Mouse (Mus musculus) kidney, postnatal 36 days (tissue): ENCODE data around the gene Dtd2.

Source experiments
- DNase-seq, 2 experiments: peaks; one replicate each; pipeline ENCODE4 v3.0.0; 2021 to 2022; ENCODE audit warnings: mixed read lengths in 2 of 2

Gene Dtd2

GRCm38 (mm10) chr12:52005877-52006632 lies at the start of gene Dtd2:
Gene Dtd2 (minus strand): TSS chr12:52006501.
- peak; percentile 89 to 96 for DNase-seq

GRCm38 (mm10) chr12:52049324-52049723 lies 43.0 kb upstream of the Dtd2 start:
- no peak for DNase-seq

- no peak for DNase-seq
Measured at GRCm38 (mm10) chr12:52046371-52046770, 40.1 kb upstream of the Dtd2 start.

- DNase-seq, result peak; percentile 13 to 42
Measured at GRCm38 (mm10) chr12:52042818-52043336, 36.6 kb upstream of the Dtd2 start.

- peak in 1 of 2 experiments; percentile 17 for DNase-seq
Measured at GRCm38 (mm10) chr12:52038352-52038751, 32.1 kb upstream of the Dtd2 start.

GRCm38 (mm10) chr12:52034956-52035355 lies 28.7 kb upstream of the Dtd2 start:
- DNase-seq, result no peak

- no peak for DNase-seq
Measured at GRCm38 (mm10) chr12:52032276-52032675, 26.0 kb upstream of the Dtd2 start.

- no peak for DNase-seq
Measured at GRCm38 (mm10) chr12:52027963-52028362, 21.7 kb upstream of the Dtd2 start, which contains the start of gene Gpr33. Gene Gpr33 (minus strand): TSS chr12:52028063.

GRCm38 (mm10) chr12:52014494-52015029 lies 8.3 kb upstream of the Dtd2 start:
- no peak for DNase-seq

- no peak for DNase-seq
Measured at GRCm38 (mm10) chr12:52014044-52014443, 7.7 kb upstream of the Dtd2 start.

- no peak for DNase-seq
Measured at GRCm38 (mm10) chr12:52013274-52013673, 7.0 kb upstream of the Dtd2 start.

GRCm38 (mm10) chr12:52012159-52012558 lies 5.9 kb upstream of the Dtd2 start:
- no peak for DNase-seq

GRCm38 (mm10) chr12:52010630-52010961 lies 4.3 kb upstream of the Dtd2 start:
- peak in 1 of 2 experiments; percentile 16 for DNase-seq

- no peak for DNase-seq
Measured at GRCm38 (mm10) chr12:52009928-52010629, 3.8 kb upstream of the Dtd2 start.

- DNase-seq, result no peak
Measured at GRCm38 (mm10) chr12:52006633-52006994, 313 bp upstream of the Dtd2 start.

GRCm38 (mm10) chr12:52002746-52003145 lies 3.6 kb downstream of the Dtd2 start:
- DNase-seq, result no peak

GRCm38 (mm10) chr12:52001544-52001943 lies 4.8 kb downstream of the Dtd2 start:
- peak; percentile 76 to 81 for DNase-seq

GRCm38 (mm10) chr12:51998366-51998932 lies 7.9 kb downstream of the Dtd2 start:
- DNase-seq, result no peak

GRCm38 (mm10) chr12:51995738-51996536 lies 10.4 kb downstream of the Dtd2 start:
- no peak for DNase-seq

- DNase-seq, result no peak
Measured at GRCm38 (mm10) chr12:51990629-51991028, 15.7 kb downstream of the Dtd2 start.

GRCm38 (mm10) chr12:51988536-51988935 lies 17.8 kb downstream of the Dtd2 start:
- no peak for DNase-seq

- no peak for DNase-seq
Measured at GRCm38 (mm10) chr12:51985826-51986225, 20.5 kb downstream of the Dtd2 start.
